Mouse (Mus musculus): Measurements from ENCODE around the gene Klhl30. TPM values are rescaled to one million over a fixed set of nuclear protein-coding genes. Genes with fewer than 3 reads are reported as not detected.

Klhl30 gene
- 1.2 and 2.5 TPM in 2 replicates for polyA plus RNA-seq (2012; rRNA removed; ENCODE audit: low replicate concordance)

GRCm38 (mm10) chr1:91350841-91351240, at the start of gene Klhl30:
TSS of gene Klhl30 (plus strand) at chr1:91351016.

GRCm38 (mm10) chr1:91321760-91322438, 28.9 kb upstream of the Klhl30 start, which contains the start of gene Espnl:
TSS of gene Espnl (plus strand) at chr1:91322075.

GRCm38 (mm10) chr1:91366215-91367108, 15.6 kb downstream of the Klhl30 start, which contains the start of gene Erfe:
TSS of gene Erfe (plus strand) at chr1:91366430.

GRCm38 (mm10) chr1:91398260-91399062, 47.6 kb downstream of the Klhl30 start, which contains the start of gene Ilkap:
TSS of gene Ilkap (minus strand) at chr1:91398815.

Other genes starting within 250 kb of the Klhl30 start
- not detected in 2 replicates for gene Rbm44, start 205.9 kb upstream of the Klhl30 start, polyA plus RNA-seq (2012; rRNA removed; ENCODE audit: low replicate concordance)
- gene Ramp1, start 171.2 kb upstream of the Klhl30 start, polyA plus RNA-seq (2012; rRNA removed; ENCODE audit: low replicate concordance): 18.5 and 19.7 TPM in 2 replicates
- 7.8 and 12.7 TPM in 2 replicates for gene Ube2f, start 100.7 kb upstream of the Klhl30 start, polyA plus RNA-seq (2012; rRNA removed; ENCODE audit: low replicate concordance)
- gene Scly, start 52.7 kb upstream of the Klhl30 start, polyA plus RNA-seq (2012; rRNA removed; ENCODE audit: low replicate concordance): 29.1 and 30.8 TPM in 2 replicates
- gene Espnl, start 28.9 kb upstream of the Klhl30 start, polyA plus RNA-seq (2012; rRNA removed; ENCODE audit: low replicate concordance): 0.07 TPM in 1 of 2 replicates, not detected in the other
- gene Erfe, start 15.4 kb downstream of the Klhl30 start, polyA plus RNA-seq (2012; rRNA removed; ENCODE audit: low replicate concordance): 6.0 and 10.1 TPM in 2 replicates
- gene Ilkap, start 47.8 kb downstream of the Klhl30 start, polyA plus RNA-seq (2012; rRNA removed; ENCODE audit: low replicate concordance): 36.7 and 44.9 TPM in 2 replicates
- 89.8 and 91.8 TPM in 2 replicates for gene Hes6, start 63.0 kb downstream of the Klhl30 start, polyA plus RNA-seq (2012; rRNA removed; ENCODE audit: low replicate concordance)
- gene Per2, start 108.3 kb downstream of the Klhl30 start, polyA plus RNA-seq (2012; rRNA removed; ENCODE audit: low replicate concordance): 3.8 and 5.5 TPM in 2 replicates
- gene Traf3ip1, start 143.6 kb downstream of the Klhl30 start, polyA plus RNA-seq (2012; rRNA removed; ENCODE audit: low replicate concordance): 1.8 and 2.9 TPM in 2 replicates
- 2.1 and 3.1 TPM in 2 replicates for gene Asb1, start 189.5 kb downstream of the Klhl30 start, polyA plus RNA-seq (2012; rRNA removed; ENCODE audit: low replicate concordance)

Data from duodenum, adult 2 months (tissue).